Mouse (Mus musculus) olfactory bulb, adult 2 months (tissue): ENCODE data around the gene Enox2. TPM values are rescaled to one million over a fixed set of nuclear protein-coding genes. Genes with fewer than 3 reads are reported as not detected.
A peak's percentile ranks its signal among the peaks of the same experiment; 100 is the strongest.
"Not testable (repeated sequence)": the region's sequence is repeated elsewhere in the genome, so short reads cannot be mapped to it uniquely, and the experiment has no call there.

Experiments used
- H3K27ac ChIP-seq: fragments of 200-500 bp; 2 replicates; pipeline ENCODE4 v1.5.1; 2012; ENCODE audit warnings: low read depth, low read length; ENCODE audit not compliant: insufficient read depth
- H3K4me1 ChIP-seq: fragments of 200-500 bp; 2 replicates; pipeline ENCODE4 v1.6.1; 2012; ENCODE audit warnings: low read length; ENCODE audit not compliant: control insufficient read depth, insufficient read depth
- H3K4me3 ChIP-seq: fragments of 200-500 bp; 2 replicates; pipeline ENCODE4 v1.5.1; 2012; ENCODE audit warnings: mild to moderate bottlenecking, low read depth, low read length, moderate library complexity; ENCODE audit not compliant: insufficient read depth
- CTCF ChIP-seq: fragments of 200-500 bp; IDR thresholded peaks from 2 replicates; pipeline ENCODE4 v1.5.1; 2012; ENCODE audit warnings: low read depth, mild to moderate bottlenecking, low read length, moderate library complexity; ENCODE audit not compliant: insufficient read depth
- POLR2A ChIP-seq: fragments of 200-500 bp; IDR thresholded peaks from 2 replicates; pipeline ENCODE4 v1.6.1; 2012; ENCODE audit warnings: mild to moderate bottlenecking, low read depth, low read length, moderate library complexity; ENCODE audit not compliant: insufficient read depth
- WGBS: fragments of 180-500 bp; shearing (Covaris S2); methylation state at CpG from one replicate; pipeline ENCODE4 v1.1.7; 2018; 5-methylcytosine and 5-hydroxymethylcytosine counted together
- polyA plus RNA-seq: library from polyadenylated mRNA; stranded (reverse); fragments of >200 nt; gene quantifications from 2 replicates; pipeline ENCODE4 v1.2.4, GENCODE M21; 2012; ENCODE audit warnings: low replicate concordance; ENCODE audit not compliant: missing spikeins, insufficient read depth, insufficient read length

Enox2 gene
- polyA plus RNA-seq, 1 experiment, result not detected

DNA sequence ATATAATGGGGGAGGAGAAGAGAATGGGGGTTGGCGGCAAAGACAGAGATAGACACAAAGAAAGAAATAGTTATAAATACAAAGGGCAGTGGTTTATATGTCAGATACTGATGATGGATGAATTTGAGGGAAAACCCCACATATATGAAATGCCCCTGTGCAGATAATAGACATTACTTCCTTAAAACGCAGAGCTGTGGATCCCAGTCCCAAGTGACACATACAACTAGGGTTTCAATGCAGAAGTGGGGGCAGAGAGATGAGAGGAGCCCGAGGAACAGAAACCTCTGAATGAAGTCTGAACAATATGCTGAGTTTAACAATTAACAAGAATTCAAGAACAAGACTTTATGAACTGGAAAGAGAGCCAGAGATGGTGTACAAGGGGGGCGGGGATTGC is 91.7 kb downstream of the Enox2 start:
- TF ChIP-seq CTCF (no peak), POLR2A (no peak)
- Histone ChIP-seq H3K4me1 (no peaks in the 10 kb centered on the region), H3K27ac (no peak overlapping the region), H3K4me3 (no peak overlapping the region)
- 47% methylated on average over 4 of the region's 4 CpGs for WGBS

DNA sequence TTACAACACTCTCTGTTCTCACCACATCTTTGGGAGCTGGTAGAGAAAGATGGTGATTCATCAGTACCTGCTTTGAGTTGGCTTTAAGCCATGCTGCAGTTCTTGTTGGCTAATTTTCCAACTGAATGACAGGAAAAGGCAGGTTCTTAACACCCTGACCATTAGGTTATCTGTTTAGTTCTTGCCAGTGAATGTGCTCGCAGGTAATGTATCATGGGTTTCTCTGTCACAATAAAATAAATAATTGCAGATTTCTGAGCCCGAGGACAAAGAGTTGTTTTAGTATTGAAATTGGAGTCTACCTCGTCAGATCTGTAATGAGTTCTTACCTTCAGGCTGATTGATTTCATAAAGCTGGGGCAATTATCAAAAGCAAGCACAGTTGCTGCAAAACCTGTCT is 106.9 kb downstream of the Enox2 start:
- TF ChIP-seq POLR2A, result no peak
- TF ChIP-seq CTCF, result no peak
- Histone ChIP-seq H3K4me1 (no peaks in the 10 kb centered on the region), H3K27ac (no peak overlapping the region), H3K4me3 (no peak overlapping the region)
- WGBS, result 82% methylated on average over 3 of the region's 3 CpGs

DNA sequence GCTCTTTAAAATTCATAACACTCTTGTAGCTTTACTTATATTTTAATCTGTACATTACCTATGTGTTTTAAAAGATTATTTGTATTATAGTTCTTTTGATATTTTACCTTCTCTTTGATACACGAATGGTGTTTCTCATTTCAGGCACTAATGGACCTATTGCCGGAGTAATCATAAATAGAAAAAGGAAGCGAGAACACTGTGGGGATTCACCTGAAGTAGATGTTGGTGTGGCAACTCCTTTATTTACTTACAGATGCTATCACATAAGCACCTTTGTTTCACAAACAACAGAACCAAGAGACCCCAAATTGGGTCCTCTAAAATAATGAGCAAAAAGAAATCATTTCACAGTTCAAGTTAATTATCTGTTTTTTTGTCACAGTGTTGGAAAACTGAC is 109.4 kb downstream of the Enox2 start:
- no peak for TF ChIP-seq CTCF
- no peak for TF ChIP-seq POLR2A
- no peak overlapping the region for H3K4me3 ChIP-seq
- H3K27ac ChIP-seq, result no peak overlapping the region
- no peaks in the 10 kb centered on the region for H3K4me1 ChIP-seq
- 92% methylated on average over 3 of the region's 3 CpGs for WGBS

DNA sequence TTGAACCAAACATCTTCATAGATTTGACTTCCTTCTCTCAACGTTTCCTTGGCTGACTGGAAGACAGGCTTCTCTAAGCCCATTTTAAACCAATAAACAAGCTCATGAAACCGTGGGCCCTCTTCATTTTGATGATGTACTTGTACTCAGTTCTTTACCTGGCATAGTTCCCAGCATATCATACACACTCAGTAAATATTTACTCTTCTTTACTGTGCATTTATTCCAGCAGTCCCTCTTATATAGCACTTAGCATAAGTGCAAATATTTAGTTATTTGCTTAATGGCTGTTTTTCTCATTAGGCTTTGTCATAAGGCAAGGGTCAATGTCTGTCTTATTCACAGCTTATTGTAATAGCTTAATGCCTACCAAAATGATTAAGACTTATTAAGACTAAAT is 133.8 kb downstream of the Enox2 start:
- Histone ChIP-seq H3K4me3 (no peak overlapping the region), H3K4me1 (no peaks in the 10 kb centered on the region), H3K27ac (no peak overlapping the region)
- TF ChIP-seq POLR2A (no peak), CTCF (no peak)
- WGBS, result 35% methylated on average over 2 of the region's 2 CpGs

DNA sequence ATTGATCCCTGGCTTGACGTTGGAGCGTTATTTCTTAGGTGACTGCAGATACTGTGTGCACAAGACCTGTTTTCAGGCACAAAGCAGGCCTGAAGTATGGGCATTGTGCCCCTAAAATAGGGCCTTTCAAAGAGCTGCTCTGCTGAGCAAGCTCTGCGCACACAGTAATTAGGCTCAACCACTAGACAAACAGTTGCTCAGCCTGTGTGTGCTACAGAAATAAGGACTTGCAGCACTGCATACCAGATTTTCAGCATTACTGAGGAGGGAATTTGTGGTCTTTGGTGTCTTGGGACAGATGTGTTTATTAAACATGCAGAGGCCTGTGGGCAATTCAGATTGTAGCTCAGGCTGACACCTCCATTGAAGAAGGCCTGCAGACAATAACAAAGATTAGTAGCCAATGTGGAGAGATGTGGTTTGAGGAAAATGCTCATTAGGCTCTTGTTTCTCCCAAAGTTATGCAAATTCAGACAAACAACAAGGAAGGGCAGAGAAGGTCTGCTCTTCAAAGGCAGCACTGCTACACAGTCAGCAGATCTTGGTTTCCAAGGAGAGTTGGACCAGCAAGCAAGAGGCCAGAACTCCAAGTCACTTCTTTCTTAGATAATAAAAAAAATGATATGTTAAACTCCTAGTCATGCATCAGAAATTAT is 163.2 kb downstream of the Enox2 start:
- Histone ChIP-seq H3K4me1 (no peaks in the 10 kb centered on the region), H3K27ac (peak overlapping the region; percentile 37; the same call in 1 of the 2 replicates), H3K4me3 (no peak overlapping the region)
- WGBS, result 42% methylated on average over 3 of the region's 3 CpGs
- TF ChIP-seq POLR2A, result no peak
- TF ChIP-seq CTCF, result no peak

DNA sequence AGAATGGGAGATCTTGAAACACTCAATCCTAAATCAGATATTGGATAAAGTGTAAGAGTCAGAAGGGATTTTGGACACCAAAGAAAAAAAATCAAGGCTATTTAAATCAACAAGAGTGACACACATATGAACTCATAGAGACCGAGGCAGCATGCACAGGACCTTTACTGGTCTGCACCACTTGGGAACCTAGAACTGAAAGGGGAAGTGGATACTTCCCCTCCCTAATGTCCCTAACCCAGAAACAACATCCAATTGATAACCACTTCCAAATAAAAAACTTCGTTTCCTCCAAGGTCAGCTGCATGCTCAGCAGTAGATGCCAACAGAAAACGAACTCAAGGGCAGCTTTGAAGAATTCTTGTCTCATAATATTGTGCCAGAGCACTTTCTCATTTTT is 171.6 kb downstream of the Enox2 start:
- Histone ChIP-seq H3K27ac (no peak overlapping the region), H3K4me1 (no peaks in the 10 kb centered on the region), H3K4me3 (no peak overlapping the region)
- TF ChIP-seq POLR2A (no peak), CTCF (no peak)
- 75% methylated on average over 3 of the region's 3 CpGs for WGBS

DNA sequence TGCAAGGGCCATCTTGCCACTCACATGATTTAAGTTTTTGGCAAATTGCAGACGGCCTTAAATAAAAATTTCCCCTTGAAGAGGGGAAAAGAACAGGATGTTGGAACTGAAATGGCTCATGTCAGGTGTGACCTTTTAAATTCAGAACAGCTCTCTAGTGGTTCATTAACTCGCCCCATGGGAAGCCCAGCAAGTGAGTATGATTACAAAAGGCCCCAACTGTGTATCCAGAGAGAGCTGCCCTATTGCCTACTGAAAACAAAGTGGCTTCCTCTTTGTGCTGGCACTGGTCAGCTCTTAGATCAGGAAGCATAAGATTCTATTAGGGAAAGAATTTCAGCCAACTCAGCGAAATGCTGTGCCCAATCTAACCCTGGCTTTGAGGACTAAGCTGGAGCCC is 175.6 kb downstream of the Enox2 start:
- 66% methylated on average over 3 of the region's 3 CpGs for WGBS
- Histone ChIP-seq H3K27ac (no peak overlapping the region), H3K4me3 (no peak overlapping the region), H3K4me1 (no peaks in the 10 kb centered on the region)
- TF ChIP-seq POLR2A (no peak), CTCF (no peak)

DNA sequence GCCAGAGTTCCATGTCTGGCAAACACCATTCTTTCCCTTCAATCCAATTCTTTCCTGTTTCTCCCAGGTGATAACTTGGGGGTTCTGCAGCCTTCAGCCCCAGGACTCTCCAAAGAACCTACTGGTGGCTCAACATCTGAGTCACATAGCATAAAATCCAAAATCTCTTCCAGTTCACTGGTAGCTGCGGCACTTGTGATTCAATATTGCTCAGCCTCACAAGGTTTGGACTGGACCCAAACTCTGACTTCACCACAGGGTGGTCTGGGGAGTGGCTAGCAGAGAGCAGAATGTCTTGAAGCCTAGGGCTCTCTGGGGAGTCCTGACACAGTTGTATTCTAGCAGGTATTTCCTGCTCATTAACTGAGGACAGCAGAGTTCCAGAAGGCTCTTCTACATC is 187.5 kb downstream of the Enox2 start:
- H3K27ac ChIP-seq, H3K4me1 ChIP-seq, H3K4me3 ChIP-seq: not testable (repeated sequence)
- WGBS, result 61% methylated on average over 1 of the region's 1 CpGs

DNA sequence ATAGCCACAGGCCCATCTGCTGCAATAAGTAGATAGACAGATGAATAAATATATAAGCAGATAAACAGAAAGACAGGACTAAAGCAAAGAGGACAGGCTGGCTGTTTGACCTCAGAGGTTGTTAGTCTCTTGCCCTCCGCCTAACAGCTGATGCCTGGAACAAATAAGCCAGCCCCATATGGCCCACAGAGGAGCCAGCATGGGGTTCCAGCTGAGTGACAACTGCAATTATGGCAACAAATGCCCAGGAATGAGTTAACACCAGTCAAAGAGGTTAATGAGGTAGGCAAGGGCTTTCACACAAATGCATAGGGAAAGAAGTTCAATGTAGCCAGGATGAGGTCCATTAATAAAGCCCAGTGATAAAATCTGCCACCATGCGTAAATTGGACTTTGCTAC is 191.8 kb downstream of the Enox2 start:
- WGBS, result 94% methylated on average over 2 of the region's 2 CpGs
- Histone ChIP-seq H3K27ac (no peak overlapping the region), H3K4me1 (no peaks in the 10 kb centered on the region), H3K4me3 (no peak overlapping the region)
- TF ChIP-seq CTCF, result no peak
- TF ChIP-seq POLR2A, result no peak

DNA sequence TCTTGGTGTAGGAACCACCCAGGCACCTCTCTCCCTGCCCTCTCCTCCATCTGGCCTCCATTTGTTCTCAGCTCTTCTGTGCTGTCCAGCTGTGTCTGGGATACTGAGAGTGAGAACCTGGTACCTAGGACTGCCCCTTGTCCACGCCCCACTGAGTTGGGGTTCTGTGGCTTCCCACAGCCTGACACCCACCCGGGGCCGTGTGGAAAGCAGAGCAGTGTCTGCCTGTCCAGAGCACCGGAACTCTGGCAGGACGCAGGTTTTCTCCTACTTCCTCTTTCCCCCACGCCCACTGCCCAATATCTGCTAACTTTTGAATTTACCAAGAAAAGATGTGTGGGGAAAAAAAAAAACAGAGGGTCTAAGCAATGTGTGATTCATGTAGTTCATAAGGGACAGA is 213.0 kb downstream of the Enox2 start:
- Histone ChIP-seq H3K27ac (no peak overlapping the region), H3K4me1 (no peaks in the 10 kb centered on the region), H3K4me3 (no peak overlapping the region)
- no peak for TF ChIP-seq CTCF
- no peak for TF ChIP-seq POLR2A
- 82% methylated on average over 6 of the region's 6 CpGs for WGBS
